Mouse (Mus musculus): ENCODE data around the gene Mipep.

Gene Mipep

DNA sequence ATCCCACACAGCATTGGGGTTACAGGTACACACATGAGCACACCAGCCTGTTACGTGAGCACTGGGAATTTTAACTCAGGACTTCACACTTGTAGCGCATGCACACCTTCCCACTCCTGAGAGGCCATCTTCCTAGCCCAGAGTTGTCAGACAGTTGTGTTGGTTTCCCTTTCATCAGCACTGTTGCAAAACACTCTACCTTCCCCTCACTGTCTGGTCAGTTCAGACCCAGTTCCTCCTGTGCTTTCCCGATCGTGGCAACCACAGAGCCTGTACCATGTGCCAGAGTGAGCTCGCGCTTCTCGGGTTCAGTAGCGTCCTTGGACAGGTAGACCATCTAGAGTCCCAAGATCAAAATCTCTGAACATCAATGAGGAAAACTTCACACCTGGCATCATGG lies 27.1 kb upstream of the Mipep start:
- DNase-seq (ENCODE audit: low spot score in 2 of 2) = no peak

DNA sequence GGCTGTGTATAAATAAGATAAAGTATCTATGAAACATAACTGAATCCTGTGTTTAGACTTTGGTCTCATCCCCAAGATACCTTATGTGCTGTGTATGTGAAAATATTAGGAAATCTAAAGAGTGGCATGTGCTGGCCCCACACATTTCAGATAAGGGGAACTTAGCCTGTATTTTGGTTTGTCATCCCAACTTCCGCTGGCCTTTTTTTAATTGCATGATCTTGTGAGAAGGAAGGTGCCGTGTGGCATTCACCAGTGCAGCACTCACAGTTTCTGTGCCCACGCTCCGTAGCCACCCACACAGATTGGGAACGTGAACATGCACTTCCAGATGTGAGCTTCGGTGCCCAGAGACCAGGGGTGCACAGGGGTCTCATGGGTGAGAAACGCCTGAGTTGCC lies 26.7 kb upstream of the Mipep start:
- DNase-seq (ENCODE audit: low spot score in 2 of 2) = no peak

DNA sequence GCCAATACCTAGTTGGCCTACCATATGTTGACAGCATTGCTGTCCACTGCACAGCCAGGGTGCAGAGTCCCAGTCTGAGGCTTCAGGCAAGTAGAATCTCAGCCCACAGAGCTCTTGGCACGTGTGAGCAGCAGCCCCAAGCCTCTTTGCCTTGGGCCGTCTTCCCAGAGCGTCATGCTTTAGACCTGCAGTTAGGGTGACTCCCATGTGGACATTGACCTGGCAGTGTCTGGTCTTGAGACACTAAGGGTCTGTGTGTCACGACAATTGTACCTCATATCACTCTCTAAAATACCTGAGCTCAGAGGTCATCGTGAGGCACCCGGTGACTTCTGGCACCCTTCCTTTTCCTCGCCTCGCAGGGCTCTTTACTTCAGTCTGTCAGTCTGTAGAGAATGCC lies 25.3 kb upstream of the Mipep start:
- no peak for DNase-seq (ENCODE audit: low spot score in 2 of 2)

DNA sequence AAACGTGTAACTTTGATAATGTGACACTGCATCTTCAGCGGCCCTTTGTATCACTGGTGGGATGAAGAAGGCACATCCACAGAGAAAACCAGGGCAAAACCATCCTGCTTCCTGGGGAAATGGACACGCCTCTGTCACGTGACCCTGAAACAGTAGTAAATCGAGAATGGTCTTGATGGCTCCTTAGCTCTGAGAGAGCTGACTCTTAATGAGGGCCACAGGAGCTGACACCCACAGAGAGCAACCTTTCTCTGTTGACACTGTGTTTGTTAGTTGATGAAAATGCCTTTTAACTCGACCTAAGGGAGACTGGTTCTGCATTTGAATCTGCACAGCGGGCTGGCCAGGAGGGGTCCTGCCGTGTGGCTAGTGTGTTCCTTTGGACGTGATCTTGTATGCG lies 22.6 kb upstream of the Mipep start:
- DNase-seq (ENCODE audit: low spot score in 2 of 2) = no peak

DNA sequence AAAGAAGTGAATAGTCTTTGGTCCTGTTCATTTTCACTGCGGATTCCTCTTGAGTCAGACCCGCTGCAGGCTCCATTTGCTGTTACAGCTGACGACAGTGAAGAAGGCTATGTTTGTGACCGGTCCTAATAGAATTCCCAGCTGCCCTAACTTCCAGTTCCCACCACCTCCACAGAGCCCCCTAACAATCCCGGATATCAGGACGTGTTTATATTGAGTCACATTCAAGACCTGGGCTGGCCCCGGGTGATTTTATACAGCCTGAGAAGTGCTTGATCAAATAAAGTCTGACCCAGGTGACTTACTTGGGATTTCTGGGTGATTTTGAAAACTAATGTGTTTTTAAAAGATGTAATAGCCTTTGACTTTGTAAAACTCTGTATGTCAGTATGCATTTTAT lies 21.6 kb upstream of the Mipep start:
- no peak for DNase-seq (ENCODE audit: low spot score in 2 of 2)

DNA sequence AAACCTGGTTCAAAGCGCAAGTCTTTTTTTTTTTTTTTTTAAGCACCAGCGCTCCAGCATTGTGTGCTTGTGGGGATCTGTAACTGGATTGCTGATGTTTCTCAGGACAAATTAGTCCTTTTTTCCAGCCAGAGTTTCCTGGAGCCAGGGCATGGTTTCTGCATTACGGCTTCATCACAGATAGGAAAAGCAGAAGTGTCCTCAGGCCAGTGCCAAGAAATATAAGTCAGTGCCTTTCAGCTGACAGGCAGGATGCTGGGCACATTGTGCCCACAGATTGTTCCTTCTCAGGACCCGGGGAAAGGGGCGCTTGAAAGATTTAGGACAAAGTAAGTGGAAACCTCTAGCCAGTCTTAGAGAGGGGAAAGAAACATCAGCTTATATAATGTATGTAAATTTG lies 20.6 kb upstream of the Mipep start:
- DNase-seq (ENCODE audit: low spot score in 2 of 2) = no peak

DNA sequence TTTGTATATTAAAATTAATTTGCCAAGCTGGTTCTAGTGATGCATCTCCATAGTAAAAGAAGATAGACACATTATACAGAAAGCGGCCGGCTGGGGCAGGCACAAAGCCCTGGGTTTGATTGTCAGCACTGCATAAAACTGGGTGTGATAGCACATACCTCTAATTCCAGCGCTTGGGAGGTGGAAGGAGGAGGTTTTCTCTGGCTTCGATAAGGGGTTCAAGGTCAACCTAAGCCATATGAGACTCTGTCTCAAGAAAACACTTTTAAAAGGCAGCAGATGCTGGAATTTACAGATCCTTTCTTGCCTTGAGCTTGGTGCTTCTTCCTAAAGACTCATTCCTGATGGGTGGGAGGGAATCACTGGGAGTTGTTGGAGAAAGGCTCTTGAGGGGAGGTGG lies 19.8 kb upstream of the Mipep start:
- DNase-seq (ENCODE audit: low spot score in 2 of 2) = no peak

DNA sequence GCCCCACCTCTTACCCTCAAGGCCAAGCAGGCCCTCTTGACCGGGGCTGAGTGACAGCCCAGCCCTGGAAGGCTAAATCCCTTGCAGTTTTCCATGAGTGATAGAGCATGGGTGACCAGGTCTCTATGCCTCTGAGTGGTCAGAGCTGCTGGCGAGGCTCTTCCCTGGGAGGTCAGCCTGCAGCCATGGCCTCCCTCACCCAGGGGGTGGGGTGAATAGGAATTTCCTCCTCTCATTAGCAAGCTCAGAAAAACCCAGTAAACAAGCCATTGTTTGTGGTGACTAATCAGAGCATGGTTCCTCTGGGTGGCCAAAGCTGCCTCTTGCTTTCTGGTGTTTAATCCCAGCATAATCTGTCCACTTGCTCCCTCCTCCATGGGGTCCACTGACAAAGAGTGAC lies 19.3 kb upstream of the Mipep start:
- no peak for DNase-seq (ENCODE audit: low spot score in 2 of 2)

DNA sequence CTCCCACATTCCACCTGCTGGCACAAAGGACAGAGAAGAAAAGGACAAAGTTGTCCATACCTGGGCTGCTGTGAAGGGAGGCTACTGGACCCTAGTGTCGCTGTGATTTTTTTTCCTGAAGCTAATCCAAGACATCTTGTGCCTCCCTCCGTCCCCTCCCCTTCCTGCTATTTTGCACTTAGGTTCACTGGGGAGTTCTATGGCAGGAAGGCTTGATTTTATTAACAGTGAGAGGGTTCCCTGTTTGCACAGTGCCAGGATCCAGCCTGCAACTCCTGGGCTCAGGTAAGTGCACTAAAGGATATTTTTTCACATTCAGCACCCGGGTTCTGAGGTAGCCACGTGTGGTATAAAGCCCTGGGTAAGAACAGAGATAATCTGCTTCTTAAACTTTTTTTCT lies 16.5 kb upstream of the Mipep start, which contains the start of gene C1qtnf9:
TSS of gene C1qtnf9 (plus strand) at position 251 of the 400 bp plus-strand sequence.
- DNase-seq (ENCODE audit: low spot score in 2 of 2) = no peak

DNA sequence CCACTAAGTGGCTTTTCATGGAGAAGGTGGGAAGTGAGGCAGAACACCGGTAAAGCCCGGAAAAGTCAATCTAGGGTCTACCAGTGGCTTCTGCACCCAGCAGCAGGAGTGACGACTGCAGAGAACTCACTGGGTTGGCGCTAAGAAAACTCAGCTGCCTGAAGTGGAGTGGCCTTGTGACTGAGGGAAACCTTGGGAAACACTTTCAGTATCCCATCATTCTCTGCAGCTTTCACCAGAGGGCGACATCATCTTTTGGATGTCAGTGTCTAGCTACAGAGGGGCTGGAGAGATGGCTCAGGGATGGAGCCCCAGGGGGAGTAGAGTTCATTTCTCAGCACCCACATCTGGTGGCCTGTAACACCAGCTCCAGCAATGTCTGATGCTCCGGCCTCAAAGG lies 15.0 kb upstream of the Mipep start:
- no peak for DNase-seq (ENCODE audit: low spot score in 2 of 2)

DNA sequence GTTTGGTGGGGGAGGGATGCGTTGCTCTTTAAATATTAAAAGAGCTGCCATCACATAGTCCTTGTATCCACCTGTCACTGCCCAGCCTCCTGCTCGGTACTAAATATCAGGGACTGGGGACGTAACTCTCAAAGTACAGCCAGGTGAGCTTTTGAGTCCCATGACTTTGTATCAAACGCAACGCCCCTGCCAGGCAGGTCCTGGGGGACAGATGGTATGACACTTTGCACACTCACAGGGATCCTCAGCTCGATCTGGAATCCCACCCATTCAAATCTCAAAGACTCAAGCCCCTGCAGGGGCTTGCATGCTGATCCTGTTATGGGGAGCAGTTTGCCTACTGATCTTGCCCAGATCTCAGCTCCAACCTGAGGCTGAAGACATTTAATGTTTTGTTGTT lies 13.8 kb upstream of the Mipep start:
- no peak for DNase-seq (ENCODE audit: low spot score in 2 of 2)

DNA sequence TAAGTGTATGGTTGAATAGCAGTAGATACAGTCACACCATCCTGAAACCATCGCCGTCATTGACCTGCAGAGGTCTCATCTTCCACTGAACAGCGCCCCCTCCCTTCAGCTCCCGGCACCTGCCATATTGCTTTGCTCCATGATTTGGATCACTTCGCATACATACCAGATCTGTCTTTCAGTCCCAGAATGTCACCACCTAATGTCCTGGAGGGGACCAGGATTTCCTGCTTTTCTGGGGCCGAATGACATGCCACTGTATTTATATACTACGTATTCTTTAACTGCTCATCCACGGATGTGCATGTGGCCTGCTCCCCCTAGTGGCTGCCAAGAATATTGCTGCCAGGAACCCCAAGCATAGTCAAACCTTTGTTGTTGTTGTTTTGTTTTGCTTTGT lies 13.3 kb upstream of the Mipep start:
- DNase-seq (ENCODE audit: low spot score in 2 of 2) = peak; percentile 77 to 84

DNA sequence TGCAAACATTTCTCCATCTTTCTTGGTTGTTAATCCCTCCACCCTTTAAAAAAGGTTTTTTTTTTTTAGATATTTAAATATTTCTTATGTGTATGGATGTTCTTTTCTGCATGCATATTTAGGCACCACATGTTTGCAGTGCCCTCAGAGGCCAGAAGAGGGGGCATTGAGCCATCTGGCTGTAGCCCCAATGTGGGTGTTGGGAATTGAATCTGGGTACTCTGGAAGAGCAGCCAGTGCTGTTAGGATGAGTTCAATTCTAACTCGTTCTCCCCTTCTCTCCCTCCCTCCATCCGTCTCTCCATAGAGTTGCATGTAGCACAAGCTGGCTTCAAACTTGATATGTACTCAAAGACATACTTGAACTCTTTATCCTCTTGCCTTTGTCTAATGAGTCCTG lies 10.9 kb upstream of the Mipep start:
- no peak for DNase-seq (ENCODE audit: low spot score in 2 of 2)

DNA sequence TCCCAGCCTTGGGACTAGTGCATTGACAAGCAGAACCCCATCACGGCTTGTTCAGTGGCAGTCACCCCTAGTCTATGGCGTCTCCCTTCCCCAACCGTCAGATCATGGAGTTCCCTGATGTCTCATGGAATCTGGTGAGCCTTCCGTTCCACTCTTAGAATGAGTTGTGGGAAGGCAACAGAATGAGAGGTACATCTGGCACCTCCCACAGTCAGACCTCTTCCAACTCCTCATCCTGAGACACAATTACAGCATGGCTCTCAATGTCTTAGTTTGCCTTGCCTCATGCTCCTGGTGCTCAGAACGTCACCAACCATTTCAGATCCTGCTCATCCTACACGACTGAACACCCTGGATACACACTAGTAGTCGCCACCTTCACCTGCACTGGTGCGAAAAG lies 7.9 kb upstream of the Mipep start:
- DNase-seq (ENCODE audit: low spot score in 2 of 2) = no peak

DNA sequence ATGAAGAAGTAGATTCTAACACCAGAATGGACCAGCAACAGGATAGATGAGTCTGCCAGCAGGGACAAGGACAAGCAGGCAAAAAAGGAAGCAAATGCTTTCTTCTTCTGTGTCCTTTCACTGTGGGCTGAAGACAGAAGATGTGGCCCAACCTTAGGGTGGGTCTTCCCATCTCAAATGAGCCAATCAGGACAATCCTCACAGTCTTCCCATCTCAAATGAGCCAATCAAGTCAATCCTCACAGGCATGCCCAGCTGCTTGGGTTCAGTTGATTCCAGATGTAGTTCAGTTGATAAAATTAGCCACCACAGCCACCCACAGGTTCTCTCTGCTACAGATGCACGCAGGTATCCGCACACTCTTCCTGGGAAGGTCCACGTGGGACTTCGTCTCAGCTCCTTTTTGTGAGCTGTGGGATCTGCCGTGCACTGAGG lies 6.9 kb upstream of the Mipep start:
- DNase-seq (ENCODE audit: low spot score in 2 of 2) = no peak

DNA sequence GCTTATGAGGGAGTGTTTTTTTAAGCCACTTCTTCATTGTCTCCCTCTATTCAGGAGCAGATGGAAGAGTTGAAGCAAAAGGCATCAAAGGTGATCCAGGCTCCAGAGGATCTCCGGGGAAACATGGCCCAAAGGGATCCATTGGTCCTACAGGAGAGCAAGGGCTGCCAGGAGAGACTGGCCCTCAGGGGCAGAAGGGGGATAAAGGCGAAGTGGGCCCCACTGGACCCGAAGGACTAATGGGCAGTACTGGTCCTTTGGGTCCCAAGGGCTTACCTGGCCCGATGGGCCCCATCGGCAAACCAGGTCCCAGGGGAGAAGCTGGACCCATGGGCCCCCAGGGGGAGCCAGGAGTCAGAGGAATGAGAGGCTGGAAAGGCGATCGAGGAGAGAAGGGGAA lies 5.2 kb upstream of the Mipep start:
- no peak for DNase-seq (ENCODE audit: low spot score in 2 of 2)

DNA sequence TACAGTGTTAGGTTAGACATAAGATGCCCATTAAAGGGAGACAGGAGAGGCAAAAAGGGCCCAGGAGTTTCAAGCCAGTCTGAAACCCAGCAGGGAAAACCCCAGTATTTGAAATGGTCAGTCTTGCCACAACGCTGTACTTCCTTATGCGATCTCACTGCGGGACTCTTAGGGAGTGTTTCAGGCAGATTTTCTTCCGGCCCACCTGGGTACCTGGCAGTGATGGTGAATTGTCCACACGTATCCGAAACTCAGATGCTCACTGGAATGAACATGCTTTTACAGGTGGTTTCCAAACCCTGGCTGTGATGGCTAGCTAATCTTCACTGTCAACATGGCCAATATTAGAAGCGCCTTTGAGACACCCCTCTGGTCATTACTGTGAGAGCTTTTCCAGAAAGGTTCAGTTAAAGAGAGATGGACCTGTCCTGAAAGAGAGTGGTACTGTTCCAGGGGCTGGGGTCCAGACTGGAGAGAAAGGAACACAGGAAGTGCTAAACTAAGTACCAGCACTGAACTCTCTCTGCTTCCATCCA lies 2.2 kb upstream of the Mipep start:
- DNase-seq (ENCODE audit: low spot score in 2 of 2) = no peak

DNA sequence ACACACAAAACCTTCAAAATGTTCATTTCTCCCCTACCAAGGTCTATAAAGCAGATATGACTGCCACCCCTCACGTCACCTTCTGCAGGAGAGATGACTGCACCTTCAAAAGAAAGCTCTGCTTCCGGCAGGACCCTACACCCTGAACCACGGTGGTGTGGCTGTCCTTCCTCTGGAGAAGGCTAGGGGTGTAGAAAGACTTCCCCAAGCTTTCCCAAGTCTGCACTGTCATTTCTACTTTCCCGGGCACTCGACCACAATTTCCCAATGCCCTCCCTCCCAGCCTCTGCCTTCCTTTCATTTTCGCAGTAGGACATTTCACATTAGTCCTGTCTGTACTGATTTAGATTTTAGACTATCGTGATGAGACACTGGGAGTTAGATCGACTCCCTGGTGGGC lies 1.2 kb upstream of the Mipep start:
- no peak for DNase-seq (ENCODE audit: low spot score in 2 of 2)

DNA sequence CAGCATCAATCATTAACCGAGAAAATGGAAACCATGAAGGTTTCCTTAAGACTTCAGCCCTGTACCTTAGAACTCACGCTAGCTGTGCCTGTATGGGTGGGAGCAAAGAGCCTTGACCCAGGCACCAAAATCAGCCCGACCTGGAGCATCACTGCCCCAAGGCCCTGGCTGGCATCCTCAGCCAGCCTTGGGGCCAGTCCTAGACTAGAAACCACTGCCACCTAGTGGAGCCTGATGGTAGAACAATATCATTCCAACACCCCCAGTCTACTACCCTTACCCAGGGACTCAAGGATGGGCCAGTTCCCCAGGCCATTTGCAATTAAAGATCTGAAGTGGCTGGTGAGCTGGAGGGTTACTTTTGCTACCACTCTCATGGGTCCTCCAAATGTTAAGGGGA lies 5.7 kb downstream of the Mipep start:
- DNase-seq (ENCODE audit: low spot score in 2 of 2) = peak; percentile 47 to 74

DNA sequence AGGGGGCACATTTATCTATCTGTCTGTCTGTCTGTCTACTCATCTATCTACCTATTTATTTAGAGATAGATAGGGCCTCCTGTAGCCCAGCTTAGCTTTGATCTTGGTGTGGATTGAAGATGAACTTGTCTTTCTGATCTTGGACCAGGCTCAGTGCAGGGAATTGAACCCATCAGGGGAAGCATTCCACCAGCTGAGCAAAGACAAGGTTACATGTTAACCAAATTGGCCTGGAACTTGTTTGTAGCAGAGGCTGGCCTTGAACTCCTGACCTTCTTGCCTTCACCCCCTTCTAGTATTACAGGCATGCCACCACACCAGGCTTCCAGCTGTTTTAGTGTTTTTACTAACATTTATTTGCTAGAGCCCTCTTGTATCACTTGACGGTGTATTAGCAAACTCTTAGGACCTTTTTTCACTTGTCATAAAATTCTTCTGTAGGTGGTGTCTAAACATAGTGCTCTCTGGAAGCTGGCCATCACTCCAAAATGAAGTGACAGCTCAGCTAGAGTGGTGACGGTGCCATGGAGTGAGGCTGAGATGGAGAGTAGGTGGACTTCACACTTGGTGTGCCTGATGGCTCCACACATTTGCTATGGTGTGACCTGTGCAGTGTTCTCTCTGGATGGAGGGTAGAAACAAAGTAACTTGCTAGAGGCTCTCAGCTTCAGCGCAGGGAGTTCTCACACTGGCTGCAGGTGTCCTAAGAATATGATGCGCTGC lies 12.4 kb downstream of the Mipep start:
- DNase-seq (ENCODE audit: low spot score in 2 of 2) = no peak

DNA sequence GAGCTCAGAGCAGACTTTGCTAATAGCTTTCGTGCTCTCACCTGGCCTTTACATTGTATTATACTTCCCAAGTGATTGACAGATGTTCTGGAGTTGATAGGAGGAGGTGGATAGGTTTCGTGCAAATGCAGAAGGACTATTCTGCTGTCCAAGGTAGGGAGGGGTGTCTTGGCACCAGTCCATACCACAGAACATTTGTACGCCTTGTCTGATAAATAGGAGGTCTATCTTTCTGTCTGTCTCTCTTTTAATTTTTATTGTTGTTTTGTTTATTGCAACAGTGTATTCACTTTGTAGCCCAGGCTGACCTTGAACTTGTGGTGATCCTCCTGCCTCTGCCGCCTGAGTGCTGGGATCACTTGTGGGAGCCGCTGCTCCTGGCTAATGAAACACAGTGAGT lies 13.2 kb downstream of the Mipep start:
- DNase-seq (ENCODE audit: low spot score in 2 of 2) = no peak

DNA sequence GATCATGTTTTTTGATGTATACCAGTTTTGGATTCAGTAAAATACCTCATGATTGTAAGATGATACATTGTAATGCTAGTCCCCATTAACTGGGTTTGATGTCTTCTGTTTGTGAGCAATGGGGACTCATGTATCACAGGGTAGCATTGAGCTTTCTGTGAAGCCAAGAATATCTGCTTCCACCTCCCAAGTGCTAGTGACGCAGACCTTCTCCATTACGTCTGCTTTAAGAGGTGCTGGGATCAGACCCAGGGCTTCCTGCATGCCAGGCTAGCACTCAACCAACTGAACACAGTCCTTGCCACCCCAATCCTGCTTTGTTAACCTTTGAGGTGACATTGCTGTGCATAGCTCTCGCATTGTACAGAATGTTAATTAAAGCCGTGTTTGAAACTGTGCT lies 14.3 kb downstream of the Mipep start:
- DNase-seq (ENCODE audit: low spot score in 2 of 2) = no peak

DNA sequence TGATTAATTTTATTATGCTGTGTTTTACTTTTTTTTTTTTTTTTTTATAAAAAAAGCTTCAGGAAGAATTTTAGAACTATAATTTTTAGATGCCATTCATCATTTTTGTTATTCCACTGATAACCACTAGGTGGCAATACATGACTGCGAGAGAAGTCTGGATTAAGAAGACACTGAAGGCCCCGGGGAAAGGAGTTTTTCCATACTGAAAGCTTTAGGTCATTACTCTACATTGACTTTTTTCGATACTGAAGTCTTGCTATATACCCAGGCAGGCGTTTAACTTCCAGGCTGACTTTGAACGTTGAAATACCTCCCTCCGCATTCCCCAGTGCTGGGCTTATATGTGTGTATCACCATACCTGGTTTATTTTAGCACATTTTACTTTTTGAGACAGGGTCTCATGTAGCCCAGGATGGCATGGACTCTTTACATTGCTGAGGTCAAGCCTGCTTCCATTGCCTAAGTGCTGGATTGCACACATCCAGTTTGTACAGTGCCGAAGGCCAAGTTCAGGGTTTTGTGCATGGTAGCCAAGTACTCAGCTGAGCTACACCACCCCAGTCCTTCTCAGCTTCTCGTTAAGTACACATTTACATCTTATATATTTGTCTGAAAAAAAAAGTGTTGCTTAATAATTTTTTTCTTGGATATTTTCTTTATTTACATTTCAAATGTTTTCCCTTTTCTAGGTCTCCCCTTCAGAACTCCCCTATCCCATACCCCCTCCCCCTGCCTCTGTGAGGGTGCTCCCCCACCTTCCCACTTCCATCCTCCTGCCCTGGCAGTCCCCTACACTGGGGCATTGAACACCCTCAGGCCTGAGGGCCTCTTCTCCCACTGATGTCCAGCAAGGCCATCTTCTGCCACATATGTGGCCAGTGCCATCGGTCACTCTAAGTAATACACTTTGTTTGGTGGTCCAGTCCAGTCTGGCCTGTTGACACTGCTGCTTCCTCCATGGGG lies 15.7 kb downstream of the Mipep start:
- DNase-seq (ENCODE audit: low spot score in 2 of 2) = no peak

Measured in spleen, postnatal 10 days (tissue).